Mouse (Mus musculus) inflammation-experienced regulatory T-cells, adult 6 months (primary cell): ENCODE measurements around the gene Zfp458. TPM values are rescaled to one million over a fixed set of nuclear protein-coding genes. Genes with fewer than 3 reads are reported as not detected.

ENCODE experiments used
- ATAC-seq: one replicate; pipeline ENCODE4 v1.8.0; 2017
- polyA plus RNA-seq, 3 experiments: library from polyadenylated mRNA; unstranded; fragments of 100-300 nt; shearing (Covaris generic); gene quantifications; one replicate each; pipeline ENCODE4 v1.2.1; 2017

Zfp458 gene
- polyA plus RNA-seq: 1 to 10 TPM; 1.4 to 3.7 (median 1.9) TPM

- ATAC-seq: no peak
Observed at GRCm38 (mm10) chr13:67278314-67278713, at the start of gene Zfp458. Zfp458 (minus strand) TSS chr13:67278466.

DNA sequence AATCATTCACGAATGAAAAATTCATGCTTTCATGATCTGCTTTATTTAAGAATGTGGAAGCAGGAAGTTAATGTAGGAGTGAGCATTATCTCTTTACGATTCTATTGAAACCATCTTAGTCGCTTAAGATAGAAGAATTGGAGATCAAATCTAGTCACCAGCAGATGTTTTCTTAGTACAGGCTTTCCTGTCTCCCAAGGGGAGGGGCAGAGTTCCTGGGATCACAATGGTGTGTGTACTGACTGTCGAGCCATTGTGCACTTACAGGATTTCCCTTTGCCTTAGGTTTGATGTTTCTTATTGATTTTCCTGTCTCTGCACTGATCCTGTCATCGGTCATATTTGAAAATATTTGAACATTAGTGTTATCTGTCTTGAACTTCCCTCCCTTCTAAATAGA lies 28.5 kb upstream of the Zfp458 start:
- ATAC-seq: peak; percentile 27

DNA sequence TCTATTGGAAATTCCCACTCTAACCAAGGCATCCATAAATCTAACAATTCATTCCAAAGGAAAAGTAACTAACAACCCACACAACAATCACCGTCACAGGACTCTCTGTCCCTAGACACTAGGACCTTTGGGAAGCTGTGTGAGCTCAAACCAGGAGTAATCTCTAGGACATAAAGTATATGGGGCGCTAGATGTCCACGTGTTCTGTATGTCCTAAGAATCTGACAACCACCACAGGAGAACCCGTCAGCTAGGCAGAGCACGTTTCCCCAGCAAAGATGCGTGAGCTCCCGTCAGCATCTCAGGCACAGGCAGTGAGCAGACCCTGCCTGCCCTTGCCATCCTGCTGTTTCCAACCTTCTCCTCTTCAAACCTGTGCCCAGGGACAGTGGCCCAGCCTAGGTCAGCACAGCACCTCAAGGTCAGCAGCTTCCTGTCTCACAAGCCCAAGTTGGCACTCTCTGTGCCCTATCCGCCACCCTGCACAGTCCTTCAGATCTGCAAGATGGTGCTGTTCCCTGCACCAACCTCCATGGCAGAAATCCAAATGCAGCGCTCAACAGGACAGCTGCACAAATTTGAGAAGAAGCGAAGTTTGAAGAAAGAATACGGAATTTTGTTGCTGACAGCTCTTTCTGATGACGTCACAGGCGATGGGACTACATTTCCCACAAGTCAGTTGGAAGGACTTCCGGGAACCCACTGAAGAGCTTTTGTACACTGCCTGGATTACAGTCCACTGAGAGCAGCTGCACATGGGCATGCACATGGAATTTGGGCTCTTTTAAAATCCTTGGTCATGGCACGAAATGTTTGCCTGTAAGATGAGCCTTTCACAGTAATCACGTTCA lies 27.8 kb upstream of the Zfp458 start, which contains the start of gene Zfp457:
Gene Zfp457, minus strand, starts transcription at position 664 of the 851 bp plus-strand sequence.
- peak; percentile 98 for ATAC-seq

DNA sequence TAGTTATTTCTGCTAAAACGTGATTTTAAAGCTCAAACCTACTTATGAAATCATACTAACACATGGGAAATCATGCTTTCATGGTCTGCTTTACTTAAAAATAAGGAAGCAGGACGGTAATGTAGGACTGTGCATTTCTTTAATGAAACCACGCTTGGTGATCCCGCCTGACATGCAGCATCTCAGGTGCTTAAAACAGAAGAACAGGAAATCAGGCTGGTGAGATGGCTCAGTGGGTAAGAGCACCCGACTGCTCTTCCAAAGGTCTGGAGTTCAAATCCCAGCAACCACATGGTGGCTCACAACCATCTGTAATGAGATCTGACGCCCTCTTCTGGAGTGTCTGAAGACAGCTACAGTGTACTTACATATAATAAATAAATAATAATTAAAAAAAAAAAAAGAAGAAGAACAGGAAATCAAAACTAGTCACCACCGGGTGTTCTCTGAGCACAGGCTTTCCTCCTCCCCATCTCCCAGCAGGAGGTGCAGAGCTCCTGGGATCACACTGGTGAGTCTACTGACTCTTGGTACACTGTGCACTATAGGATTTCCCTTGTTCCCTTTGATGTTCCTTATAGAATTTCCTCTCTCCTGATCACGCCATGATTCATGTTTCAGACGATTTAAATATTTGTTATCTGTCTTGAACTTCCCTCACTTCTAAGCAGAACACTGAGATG lies 8.7 kb downstream of the Zfp458 start:
- ATAC-seq: peak; percentile 41

DNA sequence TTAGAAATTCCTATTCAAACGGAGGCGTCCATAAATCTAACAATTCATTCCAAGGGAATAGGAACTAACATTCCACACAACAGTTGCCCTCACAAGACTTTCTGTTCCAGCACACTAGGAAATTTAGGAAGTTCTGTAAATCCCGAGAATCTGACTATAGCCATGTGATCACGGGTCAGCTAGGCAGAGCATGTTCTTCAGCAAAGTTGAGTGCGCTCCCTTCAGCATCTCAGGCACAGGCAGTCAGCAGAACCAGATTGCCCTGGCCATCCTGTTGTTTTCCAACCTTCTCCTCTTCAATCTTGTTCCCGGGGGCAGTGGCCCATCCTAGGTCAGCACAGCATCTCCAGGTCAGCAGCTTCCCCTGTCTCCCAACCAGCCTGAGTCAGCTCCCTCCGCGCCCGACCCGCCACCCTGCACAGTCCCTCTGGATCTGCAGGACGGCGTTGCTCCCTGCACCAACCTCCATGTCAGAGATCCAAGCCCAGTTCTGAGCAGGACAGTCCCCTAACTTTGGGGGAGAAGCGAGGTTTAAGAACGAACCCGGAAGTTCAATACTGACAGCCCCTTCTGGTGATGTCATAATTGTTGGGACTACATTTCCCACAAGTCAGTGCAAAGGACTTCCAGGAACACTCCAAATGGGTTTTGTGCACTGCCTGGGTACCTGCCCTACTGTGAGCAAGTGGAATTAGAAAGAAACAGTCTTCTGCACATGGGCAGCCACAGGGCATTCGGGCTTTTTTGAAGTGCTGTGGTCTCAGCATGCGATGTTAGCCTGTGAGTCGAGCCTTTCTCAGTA lies 9.5 kb downstream of the Zfp458 start:
- peak; percentile 99 for ATAC-seq

DNA sequence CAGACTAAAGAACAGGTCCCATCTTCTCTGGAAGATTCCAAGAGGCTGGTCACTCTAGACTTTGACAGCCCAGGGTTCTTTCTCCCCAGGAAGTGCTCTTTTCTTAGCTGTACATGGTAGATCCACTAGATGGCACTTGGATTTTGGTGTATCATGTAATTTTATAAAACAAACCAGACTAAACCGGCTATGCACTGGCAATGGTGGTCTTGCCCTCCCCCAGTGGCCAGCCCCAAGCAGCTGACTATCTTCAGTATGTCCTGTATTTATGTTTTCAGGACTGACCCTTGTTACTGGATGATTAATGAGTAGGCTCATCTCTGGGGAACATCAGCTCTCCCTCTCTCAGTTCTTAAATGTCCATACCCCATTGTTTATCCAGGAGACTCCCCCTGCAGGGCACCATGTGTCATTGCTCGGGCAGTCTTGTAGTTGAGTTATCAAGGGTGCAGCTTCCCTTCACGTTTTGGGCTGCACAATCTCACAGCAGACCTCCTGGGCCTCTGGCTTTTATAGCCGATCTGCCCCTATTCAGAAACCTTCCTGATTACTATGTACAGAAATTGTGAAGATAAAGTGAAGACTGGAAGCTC lies 64.2 kb downstream of the Zfp458 start:
- ATAC-seq: peak; percentile 68

Other genes starting within 250 kb of the Zfp458 start
- 1 to 10 TPM; 6.9 to 8.7 (median 8.6) TPM for gene Zfp712, start 217.3 kb downstream of the Zfp458 start, polyA plus RNA-seq
- gene Zfp708, start 180.5 kb downstream of the Zfp458 start, polyA plus RNA-seq: 1 to 10 TPM; 3.4 to 7.7 (median 5.8) TPM
- gene Gm28557, start 169.9 kb downstream of the Zfp458 start, polyA plus RNA-seq: 1 to 10 TPM; 3.7 to 5.5 (median 4.8) TPM
- gene Rslcan18, start 162.2 kb downstream of the Zfp458 start, polyA plus RNA-seq: under 1 TPM in 2 of 3 experiments, not detected in 1; 0.44 to 0.50 TPM
- gene Zfp759, start 156.8 kb downstream of the Zfp458 start, polyA plus RNA-seq: 1 to 10 TPM; 1.9 to 2.6 (median 2.0) TPM
- 10 to 100 TPM; 17.0 to 23.5 (median 21.8) TPM for gene Rsl1, start 105.3 kb downstream of the Zfp458 start, polyA plus RNA-seq
- gene Zfp455, start 84.0 kb downstream of the Zfp458 start, polyA plus RNA-seq: 1 to 10 TPM; 5.7 to 6.5 (median 6.5) TPM
- under 1 TPM in 1 of 3 experiments, not detected in 2; 0.40 TPM for gene Zfp457, start 28.0 kb upstream of the Zfp458 start, polyA plus RNA-seq
- 1 to 10 TPM; 5.1 to 8.1 (median 6.1) TPM for gene Zfp595, start 54.1 kb upstream of the Zfp458 start, polyA plus RNA-seq
- under 1 TPM in 1 of 3 experiments, not detected in 2; 0.69 TPM for gene Gm28044, start 82.1 kb upstream of the Zfp458 start, polyA plus RNA-seq
- 1 to 10 TPM; 2.1 to 3.2 (median 2.8) TPM for gene Zfp953, start 82.1 kb upstream of the Zfp458 start, polyA plus RNA-seq
- gene Gm28041, start 97.3 kb upstream of the Zfp458 start, polyA plus RNA-seq: 1 to 10 TPM in 2 of 3 experiments, under 1 TPM in 1; 0.78 to 2.9 (median 2.5) TPM
- gene Zfp456, start 97.3 kb upstream of the Zfp458 start, polyA plus RNA-seq: 1 to 10 TPM; 5.5 to 7.2 (median 5.6) TPM
- 10 to 100 TPM; 24.1 to 28.1 (median 25.8) TPM for gene Zfp429, start 121.4 kb upstream of the Zfp458 start, polyA plus RNA-seq
- 1 to 10 TPM in 1 of 3 experiments, under 1 TPM in 2; 0.19 to 5.7 (median 0.82) TPM for gene Zfp459, start 143.0 kb upstream of the Zfp458 start, polyA plus RNA-seq
- gene Zfp874a, start 173.2 kb upstream of the Zfp458 start, polyA plus RNA-seq: 10 to 100 TPM; 12.7 to 18.2 (median 15.3) TPM
- gene Zfp874b, start 205.8 kb upstream of the Zfp458 start, polyA plus RNA-seq: 10 to 100 TPM; 11.1 to 16.7 (median 12.4) TPM
- gene Zfp58, start 222.1 kb upstream of the Zfp458 start, polyA plus RNA-seq: 10 to 100 TPM; 12.4 to 15.2 (median 13.4) TPM
- gene Gm26965, start 247.7 kb upstream of the Zfp458 start, polyA plus RNA-seq: 1 to 10 TPM in 2 of 3 experiments, not detected in 1; 2.5 to 6.3 TPM
- 10 to 100 TPM; 51.7 to 63.1 (median 53.1) TPM for gene Zfp87, start 247.7 kb upstream of the Zfp458 start, polyA plus RNA-seq